Mouse (Mus musculus): Measurements from ENCODE around the gene B4gat1.

GRCm38 (mm10) chr19:5082596-5082995 is 44.0 kb downstream of the B4gat1 start:
- TF ChIP-seq CTCF (IDR thresholded peaks at IDR 0.05; ENCODE audit: borderline replicate concordance, insufficient read depth, low read depth, low read length) = no peak
- TF ChIP-seq POLR2A (IDR thresholded peaks at IDR 0.05; ENCODE audit: borderline replicate concordance, insufficient read depth, low read length) = no peak

All from cerebellum, adult 2 months (tissue).